Comparison of ENCODE assay signal across 14 mouse cellular contexts in genomic region chr12:82366754-82367153, GRCm38 (mm10).
"Had no signal": no experiment of that assay in that cellular context is flagged by ENCODE, and none has a peak within 500 bp of the region (broad histone marks: within the 10 kb centered on the region; RNA-seq: fewer than 3 reads in every experiment).

No protein-coding gene starts in this region.

- H3K9me3 ChIP-seq: limb, embryonic 10.5 days; liver, embryonic 15.5 days; megakaryocyte, embryonic 14.5 days; midbrain, embryonic 12.5 days had no signal

- H3K4me3 ChIP-seq: limb, embryonic 10.5 days; liver, embryonic 15.5 days; midbrain, embryonic 12.5 days had no signal

- DNase-seq: kidney, adult 11 months; kidney, adult 9 months; kidney, postnatal 36 days; lung, embryonic 14.5 days; right cerebral cortex, adult 18-20 months; right cerebral cortex, postnatal 25 days; thymus, adult 2 months; thymus, postnatal 25 days had no signal

- H3K4me2 ChIP-seq: liver, embryonic 11.5 days; liver, embryonic 15.5 days; lung, embryonic 14.5 days; midbrain, embryonic 12.5 days had no signal

- H3K36me3 ChIP-seq: liver, embryonic 15.5 days; midbrain, embryonic 12.5 days had no signal

- H3K27ac ChIP-seq: kidney, postnatal 0 days; limb, embryonic 10.5 days; liver, embryonic 15.5 days; midbrain, embryonic 12.5 days had no signal

- H3K9ac ChIP-seq: liver, embryonic 15.5 days; lung, embryonic 14.5 days; midbrain, embryonic 12.5 days had no signal

- H3K4me1 ChIP-seq: liver, embryonic 15.5 days had no signal

- H3K27me3 ChIP-seq: liver, embryonic 15.5 days; megakaryocyte, embryonic 14.5 days; midbrain, embryonic 12.5 days had no signal
